Mouse (Mus musculus) v-Abl transformed pro-B cells (cell line): ENCODE measurements around the gene Nav2.

ENCODE experiments used
- in situ Hi-C, 2 experiments: fragments of 400-800 bp; cut with MboI; formaldehyde crosslinking; loops; one replicate each; pipeline ENCODE4 v1.15.1; 2025; ENCODE audit not compliant: unreplicated experiment in 2 of 2

Nav2 gene

GRCm38 (mm10) chr7:49477076-49477975, 568.8 kb downstream of the Nav2 start:
- in situ Hi-C loops, result loop anchor here in 1 of 2 experiments (10.0 kb wide), 1 partner anchor 127 kb away; no protein-coding TSS in a partner anchor

DNA sequence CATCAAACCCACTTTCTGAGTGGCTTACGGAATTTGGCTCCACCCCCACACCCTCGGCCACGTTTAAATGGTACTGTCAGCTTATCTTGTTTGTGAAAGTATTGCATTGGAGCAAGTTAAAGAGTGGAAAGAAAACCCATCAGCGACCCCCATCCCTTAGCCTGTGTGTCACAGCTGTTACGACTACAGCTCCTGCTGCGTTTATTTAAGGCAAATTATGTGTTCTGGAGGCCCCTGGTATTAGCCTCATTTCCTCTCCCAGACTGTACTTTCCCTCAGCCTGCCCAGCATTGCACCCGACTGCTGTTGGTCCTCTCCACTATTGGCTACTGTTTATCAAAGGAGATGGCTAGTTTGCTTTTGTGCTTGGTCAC, 569.4 kb downstream of the Nav2 start:
- in situ Hi-C loops, result loop anchor here in 1 of 2 experiments (10.0 kb wide), 1 partner anchor 127 kb away; no protein-coding TSS in a partner anchor

GRCm38 (mm10) chr7:49478886-49479285, 570.4 kb downstream of the Nav2 start:
- in situ Hi-C loops, result loop anchor here in 1 of 2 experiments (10.0 kb wide), 1 partner anchor 126 kb away; no protein-coding TSS in a partner anchor

- in situ Hi-C loops, result no loop called here
These were observed 572.4 kb downstream of the Nav2 start for GRCm38 (mm10) chr7:49480962-49481361.

GRCm38 (mm10) chr7:49484036-49484744, 575.7 kb downstream of the Nav2 start:
- in situ Hi-C loops, result no loop called here

DNA sequence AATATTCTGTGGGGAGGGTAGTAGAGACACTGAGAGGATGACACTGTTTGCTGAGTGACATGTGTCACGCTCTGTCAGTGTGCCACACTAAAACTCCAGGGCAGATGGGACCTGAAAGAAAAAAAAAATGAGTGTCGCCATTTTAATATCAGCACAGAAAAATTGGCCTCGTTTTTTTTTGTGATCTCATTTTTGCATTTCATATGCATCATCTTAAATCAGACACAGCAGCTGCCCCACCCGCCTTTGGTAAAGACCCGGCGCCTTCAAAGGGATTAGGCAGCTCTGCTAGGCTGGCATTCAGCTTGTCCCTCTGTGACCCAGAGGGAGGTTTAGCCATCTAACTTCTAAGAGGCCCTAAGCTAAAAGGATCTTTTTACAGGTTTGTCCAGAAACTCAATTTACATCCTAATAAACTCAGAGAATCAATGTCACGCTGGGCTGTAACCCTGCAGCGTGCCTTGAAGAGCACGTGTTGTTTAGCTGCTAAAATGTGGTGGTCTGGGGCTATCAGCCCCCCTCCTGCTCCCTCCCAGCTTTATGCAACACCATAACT, 576.9 kb downstream of the Nav2 start:
- in situ Hi-C loops, result no loop called here

DNA sequence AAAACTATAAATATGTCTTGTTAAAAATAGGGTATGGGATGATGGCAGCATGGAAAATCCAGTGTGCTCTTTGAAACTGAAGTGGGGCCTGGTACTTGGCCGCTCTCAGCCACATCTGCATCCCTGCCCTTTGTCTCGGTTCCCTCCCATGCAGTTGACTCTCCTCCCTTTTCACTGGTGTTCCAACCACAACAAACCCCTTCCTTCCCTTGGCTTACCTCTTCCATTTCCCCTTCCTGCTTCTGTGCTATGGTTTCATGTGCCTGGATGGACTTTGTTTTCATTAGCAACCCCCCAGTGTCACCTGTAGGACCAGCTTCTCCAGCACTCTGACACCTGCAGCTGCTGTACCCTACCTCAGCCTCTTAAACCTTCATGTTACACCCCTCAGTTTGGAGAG, 578.8 kb downstream of the Nav2 start:
- in situ Hi-C loops, result no loop called here

DNA sequence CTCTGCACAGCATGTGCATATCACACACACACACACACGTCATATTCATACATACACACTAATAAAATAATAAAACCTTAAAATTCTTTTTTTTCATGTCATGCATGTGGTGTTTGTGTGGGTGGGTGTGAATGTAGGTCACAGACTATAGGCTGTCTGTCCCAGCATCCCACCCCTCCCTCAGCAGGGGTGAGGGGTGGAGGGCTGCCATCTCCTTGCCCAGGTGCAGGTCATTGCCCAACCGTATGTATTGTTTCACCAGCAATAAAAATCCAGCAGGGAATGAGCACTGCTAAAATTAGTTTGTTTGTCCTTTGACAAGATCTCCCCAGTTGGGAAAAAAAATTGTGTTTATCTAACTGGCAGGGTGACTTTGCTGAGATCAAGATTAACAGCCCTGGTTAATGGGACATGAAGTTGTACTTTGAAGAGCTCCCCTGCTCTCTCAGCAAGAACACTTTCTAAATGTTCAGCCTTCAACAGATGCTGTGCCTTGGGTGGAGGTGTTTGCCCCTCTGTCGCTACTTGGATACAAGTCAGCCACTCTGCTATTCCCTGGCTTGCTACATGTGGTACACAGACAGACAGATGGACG, 580.1 kb downstream of the Nav2 start:
- in situ Hi-C loops, result no loop called here

GRCm38 (mm10) chr7:49490814-49491213, 582.3 kb downstream of the Nav2 start:
- in situ Hi-C loops, result loop anchor here in 1 of 2 experiments (5.0 kb wide), 1 partner anchor 106 kb away; no protein-coding TSS in a partner anchor

DNA sequence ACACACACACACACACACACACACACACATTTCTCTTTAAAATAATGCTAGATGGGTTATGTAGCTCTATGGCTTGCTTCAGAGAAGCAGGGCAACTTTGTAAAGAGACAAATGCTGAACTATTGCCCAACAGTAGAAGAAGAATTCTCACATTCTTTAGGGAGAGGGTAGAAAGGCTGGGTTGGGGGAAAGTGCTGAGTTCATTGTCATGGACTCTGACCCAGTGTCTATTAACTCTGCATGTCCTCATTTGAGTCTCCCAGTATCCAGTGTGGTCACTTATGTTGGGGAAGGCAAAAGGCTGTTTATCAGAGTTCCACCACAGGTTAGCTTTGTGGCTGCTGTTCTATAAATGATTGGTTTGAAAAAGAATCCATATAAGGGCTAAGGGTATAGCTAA, 584.1 kb downstream of the Nav2 start:
- in situ Hi-C loops, result loop anchor here in 1 of 2 experiments (5.0 kb wide), 1 partner anchor 105 kb away; no protein-coding TSS in a partner anchor

DNA sequence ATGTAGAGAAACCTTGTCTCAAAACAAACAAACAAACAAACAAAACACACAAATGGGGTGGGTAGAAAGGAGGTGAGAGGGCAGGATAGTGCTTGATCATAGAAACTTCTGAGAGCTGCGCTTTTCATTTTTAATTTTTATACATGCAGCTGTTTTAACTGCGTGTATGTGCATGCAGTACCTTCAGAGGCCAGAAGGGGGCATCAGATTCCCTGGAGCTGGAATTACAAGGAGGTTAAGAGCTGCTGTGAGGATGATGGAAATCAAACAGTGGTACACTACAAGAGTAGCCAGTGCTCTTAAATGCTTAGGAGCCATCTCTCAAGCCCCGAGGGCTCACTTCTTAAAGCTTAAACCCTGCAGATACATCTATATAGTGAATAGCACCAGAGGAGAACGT, 584.7 kb downstream of the Nav2 start:
- in situ Hi-C loops, result loop anchor here in 1 of 2 experiments (5.0 kb wide), 1 partner anchor 104 kb away; no protein-coding TSS in a partner anchor

- in situ Hi-C loops, result loop anchor here in 1 of 2 experiments (5.0 kb wide), 2 partner anchors 43 to 103 kb away; no protein-coding TSS in a partner anchor
These were observed 586.1 kb downstream of the Nav2 start for GRCm38 (mm10) chr7:49494654-49495053.

- in situ Hi-C loops, result loop anchor here in 1 of 2 experiments (5.0 kb wide), 1 partner anchor 41 kb away; no protein-coding TSS in a partner anchor
These were observed 587.6 kb downstream of the Nav2 start for GRCm38 (mm10) chr7:49496111-49496510.

DNA sequence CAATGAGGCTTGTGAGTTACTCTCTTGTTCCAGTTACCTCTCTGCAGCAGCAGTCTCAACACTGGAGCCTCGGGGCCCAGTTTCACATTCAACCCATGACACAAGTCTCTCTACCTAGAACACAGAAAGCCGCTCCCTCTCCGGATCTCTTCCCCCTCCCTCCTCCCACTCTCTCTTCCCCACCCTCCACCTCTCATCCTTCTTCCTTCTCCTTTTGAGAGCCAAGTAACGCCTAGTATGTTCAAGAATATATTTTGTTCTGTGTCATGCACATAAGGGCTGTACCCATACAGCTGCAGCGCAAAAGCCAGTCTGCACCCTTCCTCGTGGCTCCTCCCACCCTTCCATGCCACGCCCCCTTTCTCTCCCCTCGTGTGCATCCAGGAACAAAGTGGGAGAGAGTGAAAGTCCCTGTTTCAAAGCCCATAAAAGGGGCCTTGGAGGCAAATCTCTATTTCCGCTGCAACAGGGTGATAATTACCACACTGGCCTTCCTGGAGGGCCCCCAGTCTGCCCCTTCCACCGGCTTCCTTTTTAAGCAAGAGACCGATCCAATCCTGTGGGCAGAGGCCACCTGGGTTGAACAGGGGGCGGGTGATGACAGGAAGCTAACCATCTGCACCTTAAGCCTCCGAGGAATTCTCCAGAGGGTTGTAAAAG, 588.4 kb downstream of the Nav2 start:
- in situ Hi-C loops, result loop anchor here in 1 of 2 experiments (5.0 kb wide), 1 partner anchor 40 kb away; no protein-coding TSS in a partner anchor

- in situ Hi-C loops, result loop anchor here in 1 of 2 experiments (5.0 kb wide), 1 partner anchor 40 kb away; no protein-coding TSS in a partner anchor
These were observed 588.9 kb downstream of the Nav2 start for GRCm38 (mm10) chr7:49497426-49497892.

DNA sequence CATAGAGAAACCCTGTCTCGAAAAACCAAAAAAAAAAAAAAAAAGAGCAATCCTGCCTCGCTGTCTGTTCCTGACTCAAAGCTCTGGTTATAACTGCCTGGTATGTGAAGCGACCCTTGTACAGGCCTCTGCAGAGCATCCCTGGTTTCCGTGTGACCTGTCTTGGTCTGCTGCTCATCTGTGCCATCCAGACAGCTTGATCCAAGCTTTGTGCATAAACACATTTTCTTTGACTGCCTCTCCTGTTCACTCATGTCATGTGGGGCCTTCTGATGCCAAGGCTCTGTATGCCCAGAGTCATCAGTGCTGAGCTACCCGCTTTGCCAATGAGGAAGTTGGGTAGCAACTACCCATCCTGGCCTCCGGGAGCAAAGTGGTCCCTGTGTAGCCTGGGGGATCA, 591.1 kb downstream of the Nav2 start:
- in situ Hi-C loops, result loop anchor here in 1 of 2 experiments (5.0 kb wide), 1 partner anchor 38 kb away; no protein-coding TSS in a partner anchor

- in situ Hi-C loops, result no loop called here
These were observed 592.4 kb downstream of the Nav2 start for GRCm38 (mm10) chr7:49500916-49501315.

- in situ Hi-C loops, result no loop called here
These were observed 594.9 kb downstream of the Nav2 start for GRCm38 (mm10) chr7:49503419-49503818.

DNA sequence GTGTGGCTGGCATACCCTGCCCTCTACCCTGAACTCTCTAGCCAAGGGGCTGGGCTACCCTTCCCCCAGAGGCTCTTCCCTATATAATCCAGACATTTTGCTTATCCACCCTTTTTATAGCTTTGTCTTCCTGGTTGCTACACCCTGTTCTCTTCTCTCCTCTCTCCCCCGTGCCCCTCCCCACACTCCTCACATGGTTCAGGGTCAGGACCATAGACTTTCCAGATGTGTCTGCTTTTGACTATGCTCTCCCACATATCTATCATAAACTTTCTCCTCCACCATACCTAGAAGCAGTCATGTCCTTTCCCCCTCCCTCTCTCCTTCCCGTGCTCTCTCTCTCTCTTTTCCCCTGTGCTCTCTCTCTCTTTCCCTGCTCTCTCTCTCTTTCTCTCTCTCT, 595.4 kb downstream of the Nav2 start:
- in situ Hi-C loops, result no loop called here
